Mouse (Mus musculus) small intestine, adult 2 months (tissue): Measurements from ENCODE around the gene Cfap299.

ENCODE experiments used
- CTCF ChIP-seq: fragments of 200-500 bp; IDR thresholded peaks from 2 replicates; pipeline ENCODE4 v1.5.1; 2012; ENCODE audit warnings: low read depth, mild to moderate bottlenecking, control low read depth, inconsistent platforms, low read length, moderate library complexity, mixed read lengths; ENCODE audit not compliant: insufficient replicate concordance, insufficient read length; ENCODE audit errors: extremely low read depth
- POLR2A ChIP-seq: fragments of 200-500 bp; IDR thresholded peaks from 2 replicates; pipeline ENCODE4 v1.6.1; 2012; ENCODE audit warnings: low read depth, mild to moderate bottlenecking, control low read depth, inconsistent platforms, low read length, moderate library complexity

GRCm38 (mm10) chr5:98842600-98843310, 513.7 kb downstream of the Cfap299 start:
- no peak for TF ChIP-seq CTCF
- TF ChIP-seq POLR2A = no peak
